In the genomic region with DNA sequence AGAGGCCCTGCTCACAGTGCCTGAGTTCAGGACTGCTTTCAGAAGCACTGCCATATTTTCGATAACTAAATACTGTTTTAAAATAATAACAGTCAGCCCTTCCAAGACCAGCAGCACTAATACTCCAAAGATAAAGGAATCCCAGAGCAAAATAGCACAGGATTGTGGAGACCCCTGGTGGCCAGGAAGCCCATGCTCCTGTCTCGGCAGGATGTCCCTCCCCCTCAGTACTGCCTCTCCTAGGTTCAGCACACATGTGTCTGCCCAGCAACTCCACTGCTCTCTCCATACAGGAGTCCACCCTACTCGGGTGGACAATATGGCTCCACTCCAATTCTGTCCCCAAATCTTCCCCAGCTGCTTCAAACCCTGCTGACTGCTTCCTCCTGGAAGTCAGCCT, we compare ENCODE assay signal across 9 mouse cellular contexts. TPM values are rescaled to one million over a fixed set of nuclear protein-coding genes. Genes with fewer than 3 reads are reported as not detected.
DNase-seq lines count a peak whose midpoint lies in the region; TF ChIP-seq lines count a peak whose summit lies in the region.
"Had no signal": no experiment of that assay in that cellular context is flagged by ENCODE, and none has a peak within 500 bp of the region (broad histone marks: within the 10 kb centered on the region; RNA-seq: fewer than 3 reads in every experiment).

No protein-coding gene starts in this region.

- 27% methylated on average over 3 of the region's 3 CpGs for WGBS in lung, adult 2 months

- no peaks in the 10 kb centered on the region for H3K4me1 ChIP-seq in lung, adult 2 months (ENCODE audit: control insufficient read depth, insufficient read depth, low read length)

- H3K4me3 ChIP-seq in lung, adult 2 months (replicated peaks; ENCODE audit: extremely low read depth, low read depth, low read length), result no peak overlapping the region

- peak; percentile 65 for TF ChIP-seq CTCF in lung, adult 2 months (IDR thresholded peaks at IDR 0.05; ENCODE audit: insufficient read depth, low read length)

- DNase-seq in ovary, postnatal 10 days (ENCODE audit: low spot score), result peak; percentile 46
- DNase-seq in ovary, adult 18-20 months (ENCODE audit: low spot score), result no peak
- DNase-seq in cerebellum, adult 9-11 months, result peak; percentile 56
- DNase-seq in gastrocnemius, adult 18-20 months (ENCODE audit: low spot score), result peak; percentile 68
- DNase-seq in kidney, postnatal 10 days, result peak; percentile 86
- peak; percentile 35 for DNase-seq in lung, adult 2 months
- peak; percentile 81 for DNase-seq in retina, embryonic 14.5 days (ENCODE audit: low spot score)
- peak; percentile 67 to 79 for DNase-seq in urinary bladder, postnatal 4 days (ENCODE audit: low spot score in 2 of 2)

- no peak for TF ChIP-seq POLR2A in lung, adult 2 months (IDR thresholded peaks at IDR 0.05; ENCODE audit: borderline replicate concordance, extremely low read depth, low read depth, low read length)

RNA-seq across cellular contexts. Expression of a gene that starts 12.4 kb away (rescaled TPM):
- under 1 TPM; 0.82 to 0.85 TPM for total RNA-seq in gastrocnemius, adult 18-20 months (2021)
- 15.4 and 16.7 TPM in 2 replicates for polyA plus RNA-seq in lung, adult 2 months (2012; rRNA removed)
- total RNA-seq: neutrophil, adult 5-6 weeks had no signal
